Mouse (Mus musculus) heart, postnatal 0 days (tissue): ENCODE data around the gene P2ry10.

Experiments
- CTCF ChIP-seq: IDR thresholded peaks from 2 replicates; pipeline ENCODE4 v1.5.1; 2016; ENCODE audit warnings: antibody characterized with exemption, control low read depth, low read depth
- EP300 ChIP-seq: IDR thresholded peaks from 2 replicates; pipeline ENCODE4 v1.6.1; 2016; ENCODE audit warnings: antibody characterized with exemption, low read depth

DNA sequence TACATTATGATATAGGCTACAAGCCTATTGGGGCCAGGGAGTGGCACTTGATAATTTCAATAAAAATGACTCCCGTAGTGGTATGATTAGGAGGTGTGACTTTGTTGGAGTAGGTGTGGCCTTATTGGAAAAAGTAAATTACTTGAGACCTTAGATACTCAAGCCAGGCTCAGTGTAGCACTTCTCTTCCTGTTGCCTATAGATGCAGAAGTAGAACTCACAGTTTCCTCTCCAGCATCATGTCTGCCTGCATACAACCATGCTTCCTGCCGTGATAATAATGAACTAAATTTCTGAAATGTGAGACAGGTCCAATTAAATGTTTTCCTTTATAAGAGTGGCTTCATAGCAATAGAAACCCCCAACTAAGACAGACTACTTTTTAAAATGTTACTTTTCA is 45.9 kb upstream of the P2ry10 start:
- TF ChIP-seq CTCF (no peak), EP300 (no peak)
